ENCODE assay signal across 15 mouse cellular contexts in the genomic region with DNA sequence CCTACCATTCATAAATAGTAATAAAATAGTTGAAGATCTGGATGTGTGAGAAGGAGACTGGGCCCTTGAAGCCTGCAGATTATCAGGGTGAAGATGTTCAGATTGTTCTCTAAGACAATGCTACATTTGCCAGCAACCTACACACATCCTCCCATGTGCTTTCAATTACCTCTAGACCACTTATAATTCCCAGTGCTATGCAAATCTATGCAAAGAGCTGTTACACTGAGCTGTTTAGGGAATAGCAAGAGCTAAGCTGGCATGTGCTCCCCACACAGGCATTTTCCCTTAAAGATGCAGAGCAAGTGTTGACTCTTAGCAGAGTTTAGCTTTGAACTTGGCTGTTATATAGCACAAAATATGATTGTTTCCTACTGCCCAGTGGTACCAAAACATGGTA.
"Had no signal": no experiment of that assay in that cellular context is flagged by ENCODE, and none has a peak within 500 bp of the region (broad histone marks: within the 10 kb centered on the region; RNA-seq: fewer than 3 reads in every experiment).

No protein-coding gene starts in this region.

- H3K27me3 ChIP-seq: liver, embryonic 13.5 days had no signal

- H3K4me3 ChIP-seq: layer of hippocampus, adult 2 months; liver, embryonic 13.5 days had no signal

- H3K9me3 ChIP-seq: liver, embryonic 13.5 days had no signal

- H3K4me1 ChIP-seq: liver, embryonic 13.5 days had no signal

- DNase-seq: kidney, adult 2 months; kidney, postnatal 25 days; liver, embryonic 13.5 days; lung, adult 2 months; lung, postnatal 14 days; lung, postnatal 4 days; midbrain, embryonic 14.5 days; right cerebral cortex, postnatal 25 days; spleen, adult 18-20 months; thymus, adult 2 months; thymus, postnatal 14 days; thymus, postnatal 4 days had no signal

- H3K27ac ChIP-seq: kidney, postnatal 0 days; liver, embryonic 13.5 days had no signal

- H3K4me2 ChIP-seq: liver, embryonic 13.5 days; midbrain, embryonic 11.5 days had no signal

- H3K9ac ChIP-seq: liver, embryonic 13.5 days had no signal

- H3K36me3 ChIP-seq: liver, embryonic 13.5 days had no signal
